21 mouse cellular contexts compared by ENCODE assay signal in the genomic region with DNA sequence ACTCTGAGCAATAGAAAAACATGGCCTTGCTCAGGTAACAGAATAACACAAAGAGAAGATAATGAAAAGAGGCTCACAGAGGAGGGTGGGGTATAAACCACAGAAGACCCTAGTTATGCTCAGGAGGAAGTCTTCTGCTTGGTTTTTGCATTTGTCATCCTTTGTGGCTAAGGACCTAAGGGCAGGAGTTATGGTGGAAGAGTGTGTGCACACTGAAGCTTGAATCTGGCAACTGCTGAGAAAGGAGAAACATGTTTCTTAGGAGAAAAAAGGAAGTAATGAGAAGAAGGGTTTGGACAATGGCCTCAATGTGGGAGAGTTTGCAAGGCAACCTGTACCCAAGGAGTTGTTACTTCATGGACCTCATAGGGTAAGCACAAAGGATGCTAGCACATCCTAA.
"Had no signal": no experiment of that assay in that cellular context is flagged by ENCODE, and none has a peak within 500 bp of the region (broad histone marks: within the 10 kb centered on the region; RNA-seq: fewer than 3 reads in every experiment).

No protein-coding gene starts in this region.

- ATAC-seq: hindbrain, embryonic 16.5 days; hindbrain, postnatal 0 days; inflammation-experienced regulatory T-cells, adult 6 months; intestine, embryonic 15.5 days; intestine, embryonic 16.5 days; intestine, postnatal 0 days had no signal

- DNase-seq: heart, postnatal 10 days; heart, postnatal 36 days; heart, postnatal 4 days; kidney, adult 11 months; kidney, adult 18-20 months; kidney, adult 2 months; kidney, adult 8-10 months; kidney, adult 9 months; kidney, postnatal 10 days; kidney, postnatal 14 days; kidney, postnatal 25 days; kidney, postnatal 36 days; kidney, postnatal 4 days; layer of hippocampus, adult 9-11 months; layer of hippocampus, postnatal 36 days had no signal
